Mouse (Mus musculus) frontal cortex, postnatal 25 days (tissue): ENCODE measurements around the gene Akr1c18.

ENCODE experiments used
- DNase-seq, 2 experiments: peaks; one replicate each; pipeline ENCODE4 v3.0.0; 2022; ENCODE audit warnings: low spot score in 2 of 2

Gene Akr1c18

GRCm38 (mm10) chr13:4102721-4103120 lies 47.7 kb downstream of the Akr1c18 start:
- DNase-seq: no peak

- no peak for DNase-seq
Measured at GRCm38 (mm10) chr13:4101691-4102090, 48.8 kb downstream of the Akr1c18 start.
